Mouse (Mus musculus): ENCODE data around the gene Gm20481. TPM values are rescaled to one million over a fixed set of nuclear protein-coding genes. Genes with fewer than 3 reads are reported as not detected.
"Not testable (repeated sequence)": the region's sequence is repeated elsewhere in the genome, so short reads cannot be mapped to it uniquely, and the experiment has no call there.

The Gm20481 gene
- polyA plus RNA-seq, 1 experiment, result not detected

DNA sequence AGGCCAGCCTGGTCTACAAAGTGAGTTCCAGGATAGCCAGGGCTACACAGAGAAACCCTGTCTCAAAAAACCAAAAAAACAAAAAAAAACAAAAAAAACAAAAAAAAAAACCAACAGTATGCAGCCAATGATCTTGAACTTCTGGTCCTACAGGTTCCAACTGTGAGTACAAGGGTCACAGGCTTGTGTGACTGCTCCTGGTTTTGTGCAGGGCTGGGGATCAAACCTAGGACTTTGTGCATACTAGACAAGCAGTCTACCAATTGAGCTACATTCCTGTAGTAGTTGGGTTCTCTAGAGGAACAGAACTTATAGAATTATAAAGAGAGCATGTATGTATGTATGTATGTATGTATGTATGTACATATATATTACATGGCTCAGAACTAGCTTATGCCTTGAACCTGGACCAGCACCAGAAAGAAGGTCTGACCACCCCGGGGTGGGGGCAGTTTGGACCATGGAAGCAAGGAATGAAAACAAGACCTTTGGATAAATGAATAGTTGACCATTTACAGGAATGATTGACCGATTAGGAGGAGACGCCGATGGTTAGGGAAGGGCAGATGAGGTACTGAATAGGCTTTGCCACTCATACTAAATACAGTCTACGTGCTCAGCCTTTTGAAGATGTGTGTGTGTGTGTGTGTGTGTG, 23.1 kb upstream of the Gm20481 start:
- Histone ChIP-seq H3K4me3 (no peak overlapping the region), H3K36me3 (ENCODE audit: control insufficient read depth, insufficient read depth) (peaks cover 14% of the 10 kb centered on the region), H3K27me3 (ENCODE audit: control insufficient read depth, insufficient read depth, insufficient read length) (no peaks in the 10 kb centered on the region), H3K79me2 (ENCODE audit: control insufficient read depth, insufficient read depth) (peaks cover 11% of the 10 kb centered on the region), H3ac (ENCODE audit: control insufficient read depth, insufficient read length) (no peak overlapping the region), H3K4me2 (ENCODE audit: low read depth) (no peak overlapping the region)
- no peak for TF ChIP-seq POLR2A (IDR thresholded peaks at IDR 0.05; ENCODE audit: insufficient read length, low read depth)
- no peak for TF ChIP-seq USF1 (IDR thresholded peaks at IDR 0.05; ENCODE audit: low read depth)
- TF ChIP-seq MYOD1 (IDR thresholded peaks at IDR 0.05; ENCODE audit: control insufficient read depth in 1 of 3, insufficient read length in 2 of 3, low read depth in 2 of 3), result no peak

DNA sequence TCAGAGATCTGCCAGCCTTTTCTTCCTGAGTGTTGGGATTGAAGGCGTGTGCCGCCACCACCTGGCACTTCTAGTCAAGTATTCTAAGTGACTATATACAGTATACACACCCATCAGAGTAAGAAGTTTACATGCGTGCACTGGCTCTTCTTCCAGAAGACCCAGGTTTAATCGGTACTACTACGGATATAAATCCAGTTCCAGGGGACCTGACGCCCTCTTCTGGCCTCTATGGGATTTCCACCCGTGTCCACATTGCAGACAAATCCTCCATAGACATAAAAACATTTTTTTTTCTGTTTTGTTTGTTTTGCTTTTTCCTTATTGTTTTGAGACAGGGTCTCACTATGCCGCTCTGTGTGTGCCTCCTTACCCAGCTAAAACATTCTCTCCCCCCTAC, 22.1 kb upstream of the Gm20481 start:
- H3K27me3 ChIP-seq (ENCODE audit: control insufficient read depth, insufficient read depth, insufficient read length), result no peaks in the 10 kb centered on the region
- no peak for TF ChIP-seq TCF3 (IDR thresholded peaks at IDR 0.05; ENCODE audit: insufficient read length, low read depth)
- TF ChIP-seq CEBPB (IDR thresholded peaks at IDR 0.05; ENCODE audit: insufficient read depth, poor library complexity, severe bottlenecking), result no peak
- TF ChIP-seq MYOG (IDR thresholded peaks at IDR 0.05; ENCODE audit: control insufficient read depth in 1 of 3, insufficient read depth in 1 of 3, insufficient read length in 2 of 3, low read depth in 2 of 3), result no peak
- TF ChIP-seq MAX (IDR thresholded peaks at IDR 0.05; ENCODE audit: low read depth), result no peak
- TF ChIP-seq E2F4 (IDR thresholded peaks at IDR 0.05; ENCODE audit: insufficient read depth), result no peak
- no peak for TF ChIP-seq POLR2A (IDR thresholded peaks at IDR 0.05; ENCODE audit: insufficient read length, low read depth)
- no peak for TF ChIP-seq TCF12 (IDR thresholded peaks at IDR 0.05; ENCODE audit: insufficient read depth, poor library complexity, severe bottlenecking)
- TF ChIP-seq MYOD1 (IDR thresholded peaks at IDR 0.05; ENCODE audit: control insufficient read depth in 1 of 3, insufficient read length in 2 of 3, low read depth in 2 of 3), result no peak
- TF ChIP-seq REST (IDR thresholded peaks at IDR 0.05; ENCODE audit: insufficient read depth, insufficient read length), result no peak
- H3K4me3 ChIP-seq, result no peak overlapping the region
- no peak overlapping the region for H3K4me2 ChIP-seq (ENCODE audit: low read depth)
- H3K36me3 ChIP-seq (ENCODE audit: control insufficient read depth, insufficient read depth), result peaks cover 14% of the 10 kb centered on the region
- H3ac ChIP-seq (ENCODE audit: control insufficient read depth, insufficient read length), result no peak overlapping the region
- H3K79me2 ChIP-seq (ENCODE audit: control insufficient read depth, insufficient read depth), result peaks cover 18% of the 10 kb centered on the region

DNA sequence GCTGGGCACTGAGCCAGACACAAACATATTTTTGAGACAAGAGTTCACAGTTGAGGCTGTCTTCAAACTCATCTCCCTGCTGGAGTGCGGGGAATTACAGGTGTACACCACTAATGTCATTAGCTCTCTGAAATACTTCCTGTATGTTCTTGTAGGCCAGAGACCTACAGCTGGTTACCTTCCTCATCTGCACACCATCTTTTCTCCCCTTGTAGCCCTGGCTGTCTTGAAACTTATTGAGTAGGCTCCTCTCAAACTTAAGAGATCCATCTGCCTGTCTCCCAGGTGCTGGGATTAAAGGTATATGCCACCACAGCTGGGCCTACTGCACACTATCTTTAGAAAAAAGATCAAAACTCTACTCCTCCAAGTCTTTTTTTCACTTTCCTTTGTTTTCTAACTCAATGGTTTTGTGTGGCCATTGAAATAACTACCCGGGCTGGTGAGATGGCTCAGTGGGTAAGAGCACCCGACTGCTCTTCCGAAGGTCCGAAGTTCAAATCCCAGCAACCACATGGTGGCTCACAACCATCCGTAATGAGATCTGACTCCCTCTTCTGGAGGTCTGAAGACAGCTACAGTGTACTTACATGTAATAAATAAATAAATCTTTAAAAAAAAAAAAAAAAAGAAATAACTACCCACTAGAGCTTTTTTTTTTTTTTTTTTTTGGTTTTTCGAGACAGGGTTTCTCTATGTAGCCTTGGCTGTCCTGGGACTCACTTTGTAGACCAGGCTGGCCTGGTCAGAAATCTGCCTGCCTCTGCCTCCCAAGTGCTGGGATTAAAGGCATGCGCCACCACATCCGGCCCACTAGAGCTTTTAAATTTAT, 20.8 kb upstream of the Gm20481 start:
- Histone ChIP-seq H3K36me3 (ENCODE audit: control insufficient read depth, insufficient read depth) (peaks cover 14% of the 10 kb centered on the region), H3K79me2 (ENCODE audit: control insufficient read depth, insufficient read depth) (peaks cover 18% of the 10 kb centered on the region)
- H3ac ChIP-seq (ENCODE audit: control insufficient read depth, insufficient read length); H3K27me3 ChIP-seq (ENCODE audit: control insufficient read depth, insufficient read depth, insufficient read length); H3K4me2 ChIP-seq (ENCODE audit: low read depth); H3K4me3 ChIP-seq: not testable (repeated sequence)

DNA sequence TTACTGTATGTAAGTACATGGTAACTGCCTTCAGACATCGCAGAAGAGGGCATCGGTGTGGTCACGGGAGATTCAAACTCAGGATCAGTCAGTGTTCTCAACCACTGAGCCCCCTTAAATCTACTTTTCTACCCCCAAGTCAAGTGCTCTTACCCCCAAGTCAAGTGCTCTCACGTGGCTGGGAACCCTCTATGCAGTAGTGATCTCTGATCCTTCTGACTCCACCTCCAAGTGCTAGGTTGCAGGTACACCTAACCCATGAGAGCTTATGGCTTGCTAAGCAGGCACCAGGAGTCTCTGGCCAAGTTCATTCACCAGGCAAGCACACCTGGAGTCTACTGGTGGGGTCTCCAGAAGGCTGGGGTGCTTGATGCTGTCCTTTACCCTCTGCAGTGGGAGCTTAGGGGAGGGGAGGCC, 20.2 kb upstream of the Gm20481 start:
- no peak overlapping the region for H3K4me3 ChIP-seq
- H3K79me2 ChIP-seq (ENCODE audit: control insufficient read depth, insufficient read depth), result peaks cover 18% of the 10 kb centered on the region
- H3K36me3 ChIP-seq (ENCODE audit: control insufficient read depth, insufficient read depth), result peaks cover 14% of the 10 kb centered on the region
- TF ChIP-seq MYOD1 (IDR thresholded peaks at IDR 0.05; ENCODE audit: control insufficient read depth in 1 of 3, insufficient read length in 2 of 3, low read depth in 2 of 3), result no peak
- TF ChIP-seq USF1 (IDR thresholded peaks at IDR 0.05; ENCODE audit: low read depth), result no peak
- TF ChIP-seq POLR2AphosphoS2 (IDR thresholded peaks at IDR 0.05; ENCODE audit: insufficient read length, low read depth), result peak; percentile 82
- no peak for TF ChIP-seq TCF3 (IDR thresholded peaks at IDR 0.05; ENCODE audit: insufficient read length, low read depth)
- TF ChIP-seq E2F4 (IDR thresholded peaks at IDR 0.05; ENCODE audit: insufficient read depth), result no peak
- no peak for TF ChIP-seq SRF (IDR thresholded peaks at IDR 0.05; ENCODE audit: control insufficient read depth, insufficient read length, low read depth)
- peak; percentile 44 for TF ChIP-seq POLR2A (IDR thresholded peaks at IDR 0.05; ENCODE audit: insufficient read length, low read depth)
- H3K27me3 ChIP-seq (ENCODE audit: control insufficient read depth, insufficient read depth, insufficient read length), result no peaks in the 10 kb centered on the region
- no peak overlapping the region for H3K4me2 ChIP-seq (ENCODE audit: low read depth)
- H3ac ChIP-seq (ENCODE audit: control insufficient read depth, insufficient read length), result no peak overlapping the region

DNA sequence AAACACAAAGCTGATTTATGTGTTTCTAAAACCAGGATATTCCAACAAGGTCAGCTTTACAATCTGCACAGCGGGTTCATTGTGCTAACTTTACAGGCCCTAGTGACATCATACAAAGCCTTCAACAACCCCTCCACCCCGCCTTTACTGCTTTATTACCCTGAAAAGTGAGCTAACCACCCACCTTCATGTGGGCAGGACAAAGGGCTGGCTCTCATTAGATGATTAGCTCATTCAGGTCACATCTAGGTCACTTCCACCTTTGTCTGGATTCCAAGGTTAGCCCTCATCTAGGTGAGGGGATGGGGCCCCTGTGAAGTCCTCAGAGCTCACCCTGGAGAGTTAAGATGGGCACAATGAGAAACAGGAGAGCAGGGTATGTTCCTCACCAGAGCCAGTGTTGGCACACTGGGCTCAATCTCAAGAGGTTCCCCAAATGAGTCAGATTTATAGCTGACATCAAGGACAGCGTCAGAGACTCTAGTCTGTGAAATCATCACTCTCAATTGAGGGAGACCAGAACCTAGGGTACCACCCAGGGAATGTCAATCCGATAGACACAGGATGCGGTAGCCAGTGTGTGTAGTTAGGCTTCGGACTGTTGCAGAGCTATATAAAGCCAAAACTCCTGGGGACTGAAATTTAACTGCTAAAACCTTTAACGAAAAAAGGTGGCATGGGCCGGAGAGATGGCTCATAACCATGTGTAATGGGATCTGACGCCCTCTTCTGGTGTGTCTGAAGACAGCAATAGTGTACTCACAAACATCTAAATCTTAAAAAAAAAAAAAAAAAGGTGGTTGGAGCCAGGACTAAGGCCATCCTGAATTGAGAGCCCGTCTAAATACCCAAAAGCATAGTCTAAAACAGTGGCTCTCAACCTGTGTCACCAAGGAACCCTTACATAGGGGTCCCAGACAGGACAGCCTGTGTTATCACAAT, 18.9 kb upstream of the Gm20481 start:
- Histone ChIP-seq H3K4me3 (peak overlapping the region; percentile 99), H3K36me3 (ENCODE audit: control insufficient read depth, insufficient read depth) (peaks cover 14% of the 10 kb centered on the region), H3K27me3 (ENCODE audit: control insufficient read depth, insufficient read depth, insufficient read length) (no peaks in the 10 kb centered on the region), H3K79me2 (ENCODE audit: control insufficient read depth, insufficient read depth) (peaks cover 18% of the 10 kb centered on the region), H3K4me2 (ENCODE audit: low read depth) (peak overlapping the region; percentile 85), H3ac (ENCODE audit: control insufficient read depth, insufficient read length) (peak overlapping the region; percentile 48)
- TF ChIP-seq MYOG (IDR thresholded peaks at IDR 0.05; ENCODE audit: control insufficient read depth in 1 of 3, insufficient read depth in 1 of 3, insufficient read length in 2 of 3, low read depth in 2 of 3) (no peak), POLR2A (IDR thresholded peaks at IDR 0.05; ENCODE audit: insufficient read length, low read depth) (peak; percentile 6), POLR2AphosphoS2 (IDR thresholded peaks at IDR 0.05; ENCODE audit: insufficient read length, low read depth) (peak; percentile 17), REST (IDR thresholded peaks at IDR 0.05; ENCODE audit: insufficient read depth, insufficient read length) (no peak)

Data from myocyte (in vitro differentiated cells).